Mouse (Mus musculus) hindlimb bud, embryonic 11.5 days (tissue): ENCODE results near the gene Cyp26a1.

ENCODE experiments used
- DNase-seq: peaks from one replicate; pipeline ENCODE4 v3.0.0-alpha.2; 2012; ENCODE audit warnings: low read depth, low spot score; ENCODE audit errors: extremely low spot score

Cyp26a1 gene

GRCm38 (mm10) chr19:37698273-37699160 is 919 bp downstream of the Cyp26a1 start:
- no peak for DNase-seq

GRCm38 (mm10) chr19:37699711-37700110 is 2.1 kb downstream of the Cyp26a1 start:
- DNase-seq, result no peak

- no peak for DNase-seq
Observed at GRCm38 (mm10) chr19:37702377-37703076, 4.9 kb downstream of the Cyp26a1 start.

- no peak for DNase-seq
Observed at GRCm38 (mm10) chr19:37703902-37704509, 6.4 kb downstream of the Cyp26a1 start.

GRCm38 (mm10) chr19:37705722-37706121 is 8.1 kb downstream of the Cyp26a1 start:
- no peak for DNase-seq

GRCm38 (mm10) chr19:37714681-37715080 is 17.1 kb downstream of the Cyp26a1 start:
- no peak for DNase-seq

- DNase-seq, result no peak
Observed at GRCm38 (mm10) chr19:37715980-37716379, 18.4 kb downstream of the Cyp26a1 start.

- DNase-seq, result no peak
Observed at GRCm38 (mm10) chr19:37716524-37717175, 19.1 kb downstream of the Cyp26a1 start.

- no peak for DNase-seq
Observed at GRCm38 (mm10) chr19:37719166-37719565, 21.6 kb downstream of the Cyp26a1 start.

- DNase-seq, result no peak
Observed at GRCm38 (mm10) chr19:37724591-37724990, 27.0 kb downstream of the Cyp26a1 start.

- DNase-seq, result no peak
Observed at GRCm38 (mm10) chr19:37726585-37726984, 29.0 kb downstream of the Cyp26a1 start.

- DNase-seq, result no peak
Observed at GRCm38 (mm10) chr19:37727366-37727765, 29.8 kb downstream of the Cyp26a1 start.

- DNase-seq, result no peak
Observed at GRCm38 (mm10) chr19:37735426-37735825, 37.8 kb downstream of the Cyp26a1 start.

- DNase-seq, result no peak
Observed at GRCm38 (mm10) chr19:37738575-37738974, 41.0 kb downstream of the Cyp26a1 start.

- DNase-seq, result no peak
Observed at GRCm38 (mm10) chr19:37740043-37740442, 42.4 kb downstream of the Cyp26a1 start.
